Mouse (Mus musculus) embryo, embryonic 10.5 days (tissue): ENCODE data around the gene Hist1h2bq.
A peak's percentile ranks its signal among the peaks of the same experiment; 100 is the strongest.
"Not testable (repeated sequence)": the region's sequence is repeated elsewhere in the genome, so short reads cannot be mapped to it uniquely, and the experiment has no call there.

Experiments
- DNase-seq: peaks from one replicate; pipeline ENCODE4 v3.0.0-alpha.2; 2015; ENCODE audit warnings: low spot score

The Hist1h2bq gene

DNA sequence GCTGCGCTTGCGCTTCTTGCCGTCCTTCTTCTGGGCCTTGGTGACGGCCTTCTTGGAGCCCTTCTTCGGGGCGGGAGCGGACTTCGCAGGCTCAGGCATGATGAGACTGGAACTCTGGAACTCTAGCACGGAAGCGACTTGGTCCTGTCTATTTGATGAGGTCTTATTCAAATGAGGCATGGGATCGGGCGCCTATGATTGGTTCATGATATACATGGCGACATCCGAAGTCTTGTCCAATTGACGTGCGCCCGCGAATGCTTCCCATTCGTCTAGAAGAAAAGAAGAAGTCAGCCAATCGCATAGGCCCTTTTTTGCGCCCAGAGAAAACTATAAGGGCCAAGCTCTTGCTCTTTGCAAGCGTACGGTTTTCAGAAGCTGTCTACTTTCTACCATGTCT is at the start of gene Hist1h2bq, which contains the start of gene Hist1h2ao:
Hist1h2bq (minus strand) TSS at position 125 of the 400 bp plus-strand sequence.
Hist1h2ao (plus strand) TSS at position 393 of the 400 bp plus-strand sequence.
- not testable (repeated sequence) for DNase-seq

DNA sequence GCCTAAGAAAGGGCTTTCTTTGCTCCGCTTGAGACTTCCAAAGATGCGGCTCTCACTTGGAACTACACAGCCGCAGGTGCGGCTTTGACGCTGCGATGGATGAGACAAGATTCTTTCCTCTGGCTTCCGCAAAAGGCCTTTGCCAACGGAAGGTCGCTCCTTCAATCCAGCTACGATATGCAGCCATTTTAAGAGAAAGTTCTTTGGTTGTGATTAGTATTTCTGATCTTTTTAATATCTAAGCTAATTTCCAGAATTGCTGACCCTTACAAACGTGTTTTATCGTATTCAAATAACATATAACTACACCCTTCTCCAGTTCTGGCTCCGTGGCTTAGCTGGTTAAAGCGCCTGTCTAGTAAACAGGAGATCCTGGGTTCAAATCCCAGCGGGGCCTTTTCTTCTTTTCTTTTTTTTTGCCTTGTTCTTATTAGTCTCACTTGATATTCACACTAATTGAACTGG is 45.7 kb upstream of the Hist1h2bq start:
- DNase-seq, result peak; percentile 94

DNA sequence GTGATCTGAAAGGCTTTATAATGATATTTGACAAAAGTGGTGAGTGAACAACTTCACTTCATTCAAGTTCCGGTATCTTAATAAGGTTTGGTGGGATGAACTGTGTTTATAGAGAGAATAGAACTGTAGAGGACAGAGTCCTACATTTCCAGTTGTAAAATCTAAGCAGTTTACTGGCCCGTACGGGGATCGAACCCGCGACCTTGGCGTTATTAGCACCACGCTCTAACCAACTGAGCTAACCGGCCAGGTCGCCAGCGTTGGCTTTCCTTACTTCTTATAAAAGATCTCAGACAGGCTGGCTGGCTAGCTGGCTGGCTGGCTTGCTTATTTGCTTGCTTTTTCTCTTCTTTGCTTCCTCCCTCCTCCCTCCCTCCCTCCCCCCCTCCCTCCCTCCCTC is 45.1 kb upstream of the Hist1h2bq start:
- peak; percentile 92 for DNase-seq

DNA sequence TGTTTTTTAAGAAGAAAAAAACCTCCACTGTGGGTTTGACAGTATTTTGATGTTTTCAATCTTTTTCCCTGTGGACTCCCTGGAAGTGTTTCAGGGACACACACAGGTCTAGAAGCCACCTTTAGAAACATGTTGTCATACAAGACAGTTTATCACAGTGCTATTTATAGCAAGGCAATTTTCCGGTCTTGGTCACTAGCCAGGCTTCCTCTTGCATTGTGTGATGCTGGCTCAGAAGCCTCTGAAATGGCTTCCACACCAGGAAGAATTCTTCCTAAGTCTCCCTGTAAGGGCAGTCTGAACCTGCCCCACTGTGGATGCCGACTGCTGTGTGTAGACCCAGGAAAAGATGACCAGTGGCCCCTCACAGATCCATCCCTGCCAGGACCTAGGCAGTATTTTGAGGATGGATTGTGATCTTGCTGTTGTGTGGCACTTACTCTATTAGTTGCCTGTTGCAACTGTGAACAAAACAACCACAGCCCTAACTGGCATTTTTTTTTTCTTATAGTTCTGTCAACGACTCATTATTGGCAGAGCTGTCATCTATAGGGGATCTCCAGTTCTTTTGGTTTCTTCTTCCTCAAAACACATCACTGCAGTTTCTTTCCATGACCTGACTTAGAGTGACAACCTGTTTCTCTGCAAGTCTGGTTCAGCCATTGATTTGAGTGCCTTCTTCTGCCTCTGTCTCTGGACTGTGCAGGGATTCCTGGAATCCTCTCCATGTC is 42.4 kb upstream of the Hist1h2bq start:
- no peak for DNase-seq

DNA sequence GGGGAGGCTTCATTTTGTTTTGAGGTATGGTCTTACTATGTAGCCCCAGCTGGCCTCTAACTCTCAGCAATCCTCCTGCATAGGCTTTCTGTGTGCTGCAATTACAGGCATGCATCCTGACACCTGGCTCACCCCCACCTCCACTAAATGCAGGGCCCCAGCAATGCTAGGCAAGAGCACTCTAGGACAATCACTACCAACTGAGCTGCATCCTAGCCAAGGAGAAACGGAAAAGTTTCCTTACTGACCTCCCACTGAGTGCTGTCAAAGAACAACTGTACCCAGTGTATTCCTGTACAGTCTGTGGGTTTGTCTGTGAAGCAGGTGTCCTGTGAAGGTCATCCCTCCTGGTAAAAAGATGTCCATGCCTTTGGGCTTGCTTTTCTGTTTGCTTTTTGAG is 40.7 kb upstream of the Hist1h2bq start:
- not testable (repeated sequence) for DNase-seq

DNA sequence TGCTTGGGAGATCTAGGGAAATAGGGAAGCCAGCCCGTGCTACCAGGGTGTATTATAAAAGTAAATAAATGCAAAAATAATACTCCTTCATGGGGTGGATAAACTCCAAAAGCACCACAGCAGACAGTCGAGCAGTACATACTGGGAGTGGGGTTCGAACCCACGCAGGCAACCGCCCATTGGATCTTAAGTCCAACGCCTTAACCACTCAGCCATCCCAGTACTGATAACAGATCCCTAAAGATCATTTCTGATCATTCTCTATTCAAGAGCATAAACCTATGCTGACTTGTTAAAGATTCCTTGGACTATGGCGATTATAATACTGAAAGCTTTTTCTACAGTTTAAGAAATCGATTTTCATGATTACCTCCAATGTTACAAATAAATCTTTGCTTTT is 37.9 kb upstream of the Hist1h2bq start:
- DNase-seq, result peak; percentile 82

DNA sequence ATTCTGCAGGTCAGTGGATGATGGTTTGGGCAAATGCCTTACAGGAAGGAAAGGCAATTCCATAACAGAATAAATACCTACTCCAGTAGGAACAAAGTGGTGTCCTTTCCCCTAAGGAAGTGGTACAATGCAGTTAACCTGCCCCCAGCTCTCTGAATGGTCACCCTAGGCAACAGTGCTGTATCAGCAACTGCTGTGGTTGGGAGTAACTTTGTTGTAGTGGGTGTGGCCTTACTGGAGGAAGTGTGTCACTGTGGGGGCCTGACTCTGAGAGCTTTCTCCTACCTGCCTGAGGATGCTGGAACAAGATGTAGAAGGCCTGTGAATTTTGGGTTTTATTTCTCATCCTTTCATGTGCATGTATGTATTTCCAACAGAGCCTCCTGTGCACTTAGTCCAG is 36.4 kb upstream of the Hist1h2bq start:
- DNase-seq, result not testable (repeated sequence)

DNA sequence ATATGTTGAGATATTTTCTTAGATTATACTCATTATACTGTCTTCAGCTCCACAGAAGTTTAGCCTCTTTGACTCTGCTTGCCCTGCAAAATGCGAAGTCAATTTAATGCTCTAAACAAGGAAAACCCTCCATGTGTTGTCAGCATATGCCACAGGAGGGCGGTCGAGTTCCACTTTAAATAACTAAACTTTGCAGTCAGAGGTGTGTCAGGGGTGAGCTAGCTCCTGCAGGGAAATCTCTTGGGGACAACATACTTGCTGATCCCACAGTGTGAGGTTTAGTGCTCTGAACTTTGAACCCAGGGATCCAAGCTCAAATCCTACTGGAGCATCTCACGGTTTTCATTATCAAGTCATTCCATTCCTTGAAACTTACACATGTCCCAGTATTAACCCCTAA is 30.5 kb upstream of the Hist1h2bq start:
- DNase-seq, result not testable (repeated sequence)

DNA sequence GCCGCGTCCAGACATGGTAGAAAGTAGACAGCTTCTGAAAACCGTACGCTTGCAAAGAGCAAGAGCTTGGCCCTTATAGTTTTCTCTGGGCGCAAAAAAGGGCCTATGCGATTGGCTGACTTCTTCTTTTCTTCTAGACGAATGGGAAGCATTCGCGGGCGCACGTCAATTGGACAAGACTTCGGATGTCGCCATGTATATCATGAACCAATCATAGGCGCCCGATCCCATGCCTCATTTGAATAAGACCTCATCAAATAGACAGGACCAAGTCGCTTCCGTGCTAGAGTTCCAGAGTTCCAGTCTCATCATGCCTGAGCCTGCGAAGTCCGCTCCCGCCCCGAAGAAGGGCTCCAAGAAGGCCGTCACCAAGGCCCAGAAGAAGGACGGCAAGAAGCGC is 23.5 kb upstream of the Hist1h2bq start, which contains the start of the genes Hist1h2ap and Hist1h2br:
Hist1h2ap (minus strand) TSS at position 47 of the 400 bp plus-strand sequence.
Hist1h2br (plus strand) TSS at position 283 of the 400 bp plus-strand sequence.
- DNase-seq, result not testable (repeated sequence)

DNA sequence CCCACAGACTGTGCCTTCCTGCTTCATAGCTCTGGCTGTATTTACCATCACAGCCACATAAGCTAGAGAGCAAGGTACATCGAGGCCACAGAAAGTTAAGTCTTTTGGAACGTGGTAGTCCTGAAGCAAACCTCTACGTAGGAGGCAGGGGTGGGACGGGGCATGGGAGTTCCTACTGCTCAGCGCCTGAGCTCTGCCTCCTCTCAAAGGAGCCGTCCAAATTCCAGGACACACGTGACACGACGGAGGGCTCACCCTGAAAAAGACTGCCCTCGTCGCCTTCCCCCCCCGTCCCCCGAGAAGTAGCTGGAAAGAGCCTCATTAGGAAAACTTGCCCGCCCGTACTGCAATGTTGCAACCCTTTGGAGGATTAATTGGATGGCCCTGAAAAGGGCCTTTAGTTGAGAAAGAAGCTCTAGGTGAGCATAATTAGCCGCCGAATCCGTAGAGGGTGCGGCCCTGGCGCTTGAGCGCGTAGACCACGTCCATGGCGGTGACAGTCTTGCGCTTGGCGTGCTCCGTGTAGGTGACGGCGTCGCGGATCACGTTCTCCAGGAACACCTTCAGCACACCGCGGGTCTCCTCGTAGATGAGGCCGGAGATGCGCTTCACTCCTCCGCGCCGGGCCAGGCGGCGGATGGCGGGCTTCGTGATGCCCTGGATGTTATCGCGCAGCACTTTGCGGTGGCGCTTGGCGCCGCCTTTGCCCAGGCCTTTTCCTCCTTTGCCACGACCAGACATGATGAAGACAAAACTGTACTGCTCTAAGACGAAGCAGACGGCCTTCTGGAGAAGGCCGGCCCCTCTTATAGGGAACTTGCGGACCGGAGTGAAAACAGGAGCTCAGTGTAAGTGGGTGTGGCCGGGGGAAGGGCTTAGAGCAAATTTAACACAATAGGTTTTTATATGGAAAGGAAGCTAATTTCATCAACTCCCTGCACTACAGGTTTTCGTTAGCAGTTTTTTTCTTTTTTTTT is 21.7 kb upstream of the Hist1h2bq start, which contains the start of gene Hist1h4n:
Hist1h4n (minus strand) TSS at position 779 of the 977 bp plus-strand sequence.
- not testable (repeated sequence) for DNase-seq

DNA sequence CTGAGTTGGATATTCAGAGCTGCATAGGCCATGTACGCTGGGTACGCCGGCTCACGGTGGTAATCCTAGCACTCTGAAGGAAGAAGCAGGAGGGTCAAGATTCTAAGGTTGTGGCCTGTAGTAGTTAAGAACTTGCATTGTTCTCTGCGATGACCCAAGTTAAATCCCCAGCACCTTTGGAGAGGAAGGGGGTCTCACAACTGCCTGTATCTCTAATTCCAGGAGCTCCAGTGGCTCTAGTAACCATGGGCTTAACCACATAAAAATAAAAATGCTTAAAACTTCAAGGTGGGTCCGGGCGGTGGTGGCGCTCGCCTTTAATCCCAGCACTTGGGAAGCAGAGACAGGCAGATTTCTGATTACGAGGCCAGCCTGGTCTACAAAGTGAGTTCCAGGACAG is 20.3 kb upstream of the Hist1h2bq start:
- no peak for DNase-seq

DNA sequence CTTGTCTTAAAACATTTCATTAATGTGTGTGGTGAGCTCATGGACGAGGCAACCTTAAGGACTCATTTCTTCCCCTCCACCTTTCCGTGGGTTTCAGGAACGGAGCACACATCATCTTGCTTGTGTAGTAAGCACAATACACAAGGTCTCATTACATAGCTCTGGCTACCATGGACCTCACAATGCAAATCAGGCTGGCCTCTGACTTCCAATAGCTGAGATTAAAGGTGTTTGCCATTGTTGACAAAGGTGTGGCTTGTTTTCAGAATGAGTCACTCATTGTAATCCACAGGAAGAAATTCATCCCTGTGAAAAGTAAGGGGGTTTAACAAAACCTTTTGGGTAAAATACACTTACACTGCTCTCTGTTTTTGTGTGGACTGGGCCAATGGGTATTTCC is 18.5 kb upstream of the Hist1h2bq start:
- DNase-seq, result no peak

DNA sequence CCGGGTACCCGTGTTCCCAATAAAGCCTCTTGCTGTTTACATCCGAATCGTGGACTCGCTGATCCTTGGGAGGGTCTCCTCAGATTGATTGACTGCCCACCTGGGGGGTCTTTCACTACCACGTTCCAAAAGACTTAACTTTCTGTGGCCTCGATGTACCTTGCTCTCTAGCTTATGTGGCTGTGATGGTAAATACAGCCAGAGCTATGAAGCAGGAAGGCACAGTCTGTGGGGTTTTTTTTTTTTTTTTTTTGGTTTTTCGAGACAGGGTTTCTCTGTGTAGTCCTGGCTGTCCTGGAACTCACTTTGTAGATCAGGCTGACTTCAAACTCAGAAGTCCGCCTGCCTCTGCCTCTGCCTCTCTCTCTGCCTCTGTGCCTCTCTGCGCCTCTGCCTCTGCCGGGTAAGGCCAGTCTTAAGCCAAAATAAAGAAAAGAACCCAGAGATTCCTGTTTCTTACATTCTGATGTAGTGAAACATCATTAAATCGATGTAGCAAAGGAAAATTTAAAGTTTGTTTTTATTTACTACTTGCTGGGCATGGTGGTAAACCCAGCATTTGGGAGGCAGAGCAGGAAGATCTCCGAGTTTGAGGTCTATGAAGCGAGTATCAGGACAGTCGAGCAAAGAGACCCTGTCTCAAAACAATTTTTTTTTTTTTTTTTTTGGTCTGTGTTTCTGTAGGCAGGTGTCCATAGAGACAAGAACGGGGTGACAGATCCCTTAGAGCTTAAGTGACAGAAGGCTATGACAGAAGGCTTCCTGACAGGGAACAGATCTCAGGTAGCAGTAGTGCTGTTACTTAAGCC is 10.3 kb upstream of the Hist1h2bq start:
- DNase-seq, result not testable (repeated sequence)

DNA sequence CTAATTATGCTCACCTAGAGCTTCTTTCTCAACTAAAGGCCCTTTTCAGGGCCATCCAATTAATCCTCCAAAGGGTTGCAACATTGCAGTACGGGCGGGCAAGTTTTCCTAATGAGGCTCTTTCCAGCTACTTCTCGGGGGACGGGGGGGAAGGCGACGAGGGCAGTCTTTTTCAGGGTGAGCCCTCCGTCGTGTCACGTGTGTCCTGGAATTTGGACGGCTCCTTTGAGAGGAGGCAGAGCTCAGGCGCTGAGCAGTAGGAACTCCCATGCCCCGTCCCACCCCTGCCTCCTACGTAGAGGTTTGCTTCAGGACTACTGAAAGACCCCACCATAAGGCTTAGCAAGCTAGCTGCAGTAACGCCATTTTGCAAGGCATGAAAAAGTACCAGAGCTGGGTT is 2.1 kb upstream of the Hist1h2bq start:
- not testable (repeated sequence) for DNase-seq

DNA sequence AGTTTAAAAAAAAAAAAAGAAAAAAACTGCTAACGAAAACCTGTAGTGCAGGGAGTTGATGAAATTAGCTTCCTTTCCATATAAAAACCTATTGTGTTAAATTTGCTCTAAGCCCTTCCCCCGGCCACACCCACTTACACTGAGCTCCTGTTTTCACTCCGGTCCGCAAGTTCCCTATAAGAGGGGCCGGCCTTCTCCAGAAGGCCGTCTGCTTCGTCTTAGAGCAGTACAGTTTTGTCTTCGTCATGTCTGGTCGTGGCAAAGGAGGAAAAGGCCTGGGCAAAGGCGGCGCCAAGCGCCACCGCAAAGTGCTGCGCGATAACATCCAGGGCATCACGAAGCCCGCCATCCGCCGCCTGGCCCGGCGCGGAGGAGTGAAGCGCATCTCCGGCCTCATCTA is 1.5 kb upstream of the Hist1h2bq start, which contains the start of gene Hist1h4m:
Hist1h4m (plus strand) TSS at position 208 of the 400 bp plus-strand sequence.
- not testable (repeated sequence) for DNase-seq

DNA sequence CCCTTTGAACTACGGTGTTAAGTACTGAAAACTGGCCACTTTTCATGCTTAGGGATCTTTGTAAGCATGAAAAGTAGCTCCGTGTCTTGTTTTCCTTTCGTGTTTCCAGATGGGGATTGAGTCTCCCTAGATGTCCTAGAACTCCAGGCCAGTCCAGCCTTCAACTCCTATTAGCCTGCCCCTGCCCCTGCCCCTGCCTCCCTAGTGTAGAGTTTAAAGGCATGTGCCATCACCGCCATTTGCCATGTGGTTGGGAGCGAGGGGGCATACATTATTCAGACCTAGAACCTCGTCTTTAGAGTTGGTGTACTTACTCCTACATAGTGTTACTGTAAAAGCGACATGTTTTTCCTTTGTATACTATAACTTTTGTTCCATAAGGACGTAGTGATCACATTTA is 1.1 kb upstream of the Hist1h2bq start:
- DNase-seq, result not testable (repeated sequence)

DNA sequence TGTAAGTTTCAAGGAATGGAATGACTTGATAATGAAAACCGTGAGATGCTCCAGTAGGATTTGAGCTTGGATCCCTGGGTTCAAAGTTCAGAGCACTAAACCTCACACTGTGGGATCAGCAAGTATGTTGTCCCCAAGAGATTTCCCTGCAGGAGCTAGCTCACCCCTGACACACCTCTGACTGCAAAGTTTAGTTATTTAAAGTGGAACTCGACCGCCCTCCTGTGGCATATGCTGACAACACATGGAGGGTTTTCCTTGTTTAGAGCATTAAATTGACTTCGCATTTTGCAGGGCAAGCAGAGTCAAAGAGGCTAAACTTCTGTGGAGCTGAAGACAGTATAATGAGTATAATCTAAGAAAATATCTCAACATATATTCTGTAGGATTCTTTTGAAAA is 6.9 kb downstream of the Hist1h2bq start:
- DNase-seq, result not testable (repeated sequence)

DNA sequence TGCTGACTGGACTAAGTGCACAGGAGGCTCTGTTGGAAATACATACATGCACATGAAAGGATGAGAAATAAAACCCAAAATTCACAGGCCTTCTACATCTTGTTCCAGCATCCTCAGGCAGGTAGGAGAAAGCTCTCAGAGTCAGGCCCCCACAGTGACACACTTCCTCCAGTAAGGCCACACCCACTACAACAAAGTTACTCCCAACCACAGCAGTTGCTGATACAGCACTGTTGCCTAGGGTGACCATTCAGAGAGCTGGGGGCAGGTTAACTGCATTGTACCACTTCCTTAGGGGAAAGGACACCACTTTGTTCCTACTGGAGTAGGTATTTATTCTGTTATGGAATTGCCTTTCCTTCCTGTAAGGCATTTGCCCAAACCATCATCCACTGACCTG is 12.8 kb downstream of the Hist1h2bq start:
- DNase-seq, result not testable (repeated sequence)

DNA sequence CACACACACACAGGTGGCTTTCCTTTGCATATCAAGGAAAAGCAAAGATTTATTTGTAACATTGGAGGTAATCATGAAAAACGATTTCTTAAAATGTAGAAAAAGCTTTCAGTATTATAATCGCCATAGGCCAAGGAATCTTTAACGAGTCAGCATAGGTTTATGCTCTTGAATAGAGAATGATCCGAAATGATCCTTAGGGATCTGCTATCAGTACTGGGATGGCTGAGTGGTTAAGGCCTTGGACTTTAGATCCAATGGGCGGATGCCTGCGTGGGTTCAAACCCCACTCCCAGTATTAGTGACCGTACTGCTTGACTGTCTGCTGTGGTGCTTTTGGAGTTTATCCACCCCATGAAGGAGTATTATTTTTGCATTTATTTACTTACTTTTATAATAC is 14.4 kb downstream of the Hist1h2bq start:
- no peak for DNase-seq

DNA sequence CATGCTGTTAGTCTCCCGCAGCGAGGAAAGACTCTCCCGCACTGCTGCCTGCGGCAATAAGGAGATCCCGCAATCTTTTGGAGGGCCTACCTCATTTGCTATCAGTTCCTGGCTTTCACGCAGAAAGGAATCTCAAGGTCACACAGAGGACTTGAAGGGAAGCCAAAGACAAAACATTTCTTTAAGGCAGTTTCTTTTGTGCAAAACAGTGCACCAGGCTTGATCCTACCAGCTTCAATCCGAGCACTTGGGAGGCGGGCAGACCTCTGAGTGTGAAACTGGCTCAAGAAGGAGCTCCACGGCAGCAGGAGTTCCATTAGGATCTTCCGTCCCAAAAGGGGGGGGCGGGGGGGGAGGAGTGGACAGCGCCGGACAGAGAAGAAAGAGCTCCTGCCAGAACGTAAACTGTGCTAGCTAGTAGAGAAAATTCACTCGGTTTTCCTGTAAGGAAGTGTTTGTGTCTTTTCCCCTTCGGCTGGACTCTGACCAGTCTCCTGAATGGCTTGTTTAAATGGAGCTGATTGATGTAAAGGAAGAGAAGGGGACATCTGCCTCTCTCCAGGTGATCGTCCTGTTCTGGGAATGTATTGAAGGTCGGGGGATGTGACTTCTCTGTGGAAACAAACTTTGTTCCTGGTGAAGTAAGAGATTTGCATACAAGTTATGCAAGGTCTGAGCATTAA is 19.3 kb downstream of the Hist1h2bq start:
- DNase-seq, result peak; percentile 49

DNA sequence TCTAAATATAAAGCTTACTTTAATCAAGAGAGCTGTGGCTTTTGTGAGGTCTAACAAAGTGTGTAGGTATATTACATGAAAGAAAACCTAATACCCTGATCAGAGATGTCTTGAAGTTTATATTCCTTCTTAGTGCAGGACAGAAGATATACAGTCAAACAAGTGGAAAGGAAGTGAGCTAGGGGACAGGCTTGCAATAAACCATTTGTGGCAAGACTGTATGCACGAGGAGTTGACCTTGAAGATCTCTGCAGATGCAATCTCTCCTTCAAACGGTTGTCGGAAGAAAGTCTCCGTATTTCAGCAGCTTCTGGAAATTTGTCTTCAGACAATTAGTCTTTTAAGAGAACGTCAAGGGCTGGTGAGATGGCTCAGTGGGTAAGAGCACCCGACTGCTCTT is 20.1 kb downstream of the Hist1h2bq start:
- peak; percentile 11 for DNase-seq
